Mouse (Mus musculus) liver, embryonic 14.5 days (tissue): ENCODE results near the gene Cers1.

Source experiments
- CTCF ChIP-seq: IDR thresholded peaks from 2 replicates; pipeline ENCODE4 v1.5.1; 2016; ENCODE audit warnings: antibody characterized with exemption, low read depth, control low read depth
- EP300 ChIP-seq: IDR thresholded peaks from 2 replicates; pipeline ENCODE4 v1.6.1; 2016; ENCODE audit warnings: antibody characterized with exemption, low read depth

DNA sequence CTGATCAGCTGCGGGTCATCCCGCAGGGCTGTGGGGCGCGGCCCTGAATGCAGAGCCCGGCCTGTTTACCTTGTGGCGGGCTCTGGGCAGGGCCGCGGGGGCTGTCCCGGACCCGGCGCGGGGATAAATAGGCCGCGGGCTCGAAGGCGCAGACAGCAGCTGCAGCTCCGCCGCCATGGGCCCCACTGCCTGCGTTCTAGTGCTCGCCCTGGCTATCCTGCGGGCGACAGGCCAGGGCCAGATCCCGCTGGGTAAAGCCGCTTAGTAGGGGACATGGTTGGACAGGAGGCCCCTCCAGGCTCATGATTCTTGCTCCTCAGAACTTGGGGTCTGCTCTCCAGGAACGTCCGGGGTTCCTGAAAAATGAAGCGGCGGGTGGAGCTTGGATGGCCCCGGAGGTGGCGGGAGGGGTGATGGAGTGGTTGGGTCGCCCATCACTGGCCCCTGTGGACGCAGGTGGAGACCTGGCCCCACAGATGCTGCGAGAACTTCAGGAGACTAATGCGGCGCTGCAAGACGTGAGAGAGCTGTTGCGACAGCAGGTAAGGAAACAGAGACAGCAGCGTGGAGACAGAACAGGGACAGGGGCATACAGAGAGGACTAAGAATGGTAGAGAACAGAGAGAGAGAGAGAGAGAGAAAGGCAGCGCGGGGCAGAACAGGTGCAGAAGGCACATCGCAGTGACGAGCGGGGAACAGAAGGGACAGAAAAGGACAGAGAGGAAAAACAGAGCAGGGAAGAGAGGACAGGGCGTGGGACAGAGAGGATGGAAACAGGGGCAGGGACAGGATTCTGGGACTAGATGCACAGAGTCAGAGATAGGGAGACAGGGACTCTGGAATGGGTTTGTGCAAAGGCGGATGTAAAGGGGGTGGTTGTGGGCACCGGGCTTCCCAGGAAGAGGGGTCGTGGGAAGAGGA, 58.1 kb downstream of the Cers1 start, which contains the start of gene Comp:
- TF ChIP-seq CTCF (no peak), EP300 (no peak)
